Mouse (Mus musculus): Measurements from ENCODE around the gene Olfr763. TPM values are rescaled to one million over a fixed set of nuclear protein-coding genes. Genes with fewer than 3 reads are reported as not detected.
"Not testable (repeated sequence)": the region's sequence is repeated elsewhere in the genome, so short reads cannot be mapped to it uniquely, and the experiment has no call there.

Olfr763 gene
- polyA plus RNA-seq, 1 experiment from 2014 or later: not detected

- Histone ChIP-seq H3K4me2 (no peak overlapping the region), H3K9me3 (replicated peaks) (no peaks in the 10 kb centered on the region), H3K4me1 (replicated peaks) (no peaks in the 10 kb centered on the region), H3K27ac (no peak overlapping the region), H3K9ac (no peak overlapping the region), H3K4me3 (no peak overlapping the region), H3K36me3 (no peaks in the 10 kb centered on the region), H3K27me3 (no peaks in the 10 kb centered on the region)
- no peak; the same call in 1 of the 2 replicates for ATAC-seq (replicated peaks; ENCODE audit: insufficient number of reproducible peaks, insufficient read depth, low FRiP score, low read depth)
Observed at GRCm38 (mm10) chr10:128990994-128991393, 19.6 kb upstream of the Olfr763 start.

- no peak overlapping the region for H3K27ac ChIP-seq
- H3K27me3 ChIP-seq: no peaks in the 10 kb centered on the region
- H3K4me3 ChIP-seq: no peak overlapping the region
- WGBS: 94% methylated on average over 1 of the region's 1 CpGs
- no peak overlapping the region for H3K4me2 ChIP-seq
- H3K9me3 ChIP-seq (replicated peaks): no peaks in the 10 kb centered on the region
- no peaks in the 10 kb centered on the region for H3K4me1 ChIP-seq (replicated peaks)
- H3K9ac ChIP-seq: no peak overlapping the region
- ATAC-seq (replicated peaks; ENCODE audit: insufficient number of reproducible peaks, insufficient read depth, low FRiP score, low read depth): 0 out of 2 replicates have a peak, but pooled peaks have one; percentile 10
- no peaks in the 10 kb centered on the region for H3K36me3 ChIP-seq
Observed at GRCm38 (mm10) chr10:128995796-128996195, 14.8 kb upstream of the Olfr763 start.

- no peak overlapping the region for H3K27ac ChIP-seq
- H3K27me3 ChIP-seq: no peaks in the 10 kb centered on the region
- no peak overlapping the region for H3K4me2 ChIP-seq
- ATAC-seq (replicated peaks; ENCODE audit: insufficient number of reproducible peaks, insufficient read depth, low FRiP score, low read depth): no peak
- no peak overlapping the region for H3K9ac ChIP-seq
- WGBS: 67% methylated on average over 4 of the region's 4 CpGs
- H3K36me3 ChIP-seq: no peaks in the 10 kb centered on the region
- no peaks in the 10 kb centered on the region for H3K9me3 ChIP-seq (replicated peaks)
- H3K4me1 ChIP-seq (replicated peaks): no peaks in the 10 kb centered on the region
- no peak overlapping the region for H3K4me3 ChIP-seq
Observed at GRCm38 (mm10) chr10:128996523-128997040, 14.0 kb upstream of the Olfr763 start.

- H3K36me3 ChIP-seq: no peaks in the 10 kb centered on the region
- H3K9ac ChIP-seq: no peak overlapping the region
- no peak for ATAC-seq (replicated peaks; ENCODE audit: insufficient number of reproducible peaks, insufficient read depth, low FRiP score, low read depth)
- 72% methylated on average over 14 of the region's 14 CpGs for WGBS
- no peaks in the 10 kb centered on the region for H3K27me3 ChIP-seq
- no peak overlapping the region for H3K27ac ChIP-seq
- H3K4me1 ChIP-seq (replicated peaks): no peaks in the 10 kb centered on the region
- no peak overlapping the region for H3K4me2 ChIP-seq
- H3K4me3 ChIP-seq: no peak overlapping the region
- no peaks in the 10 kb centered on the region for H3K9me3 ChIP-seq (replicated peaks)
Observed at GRCm38 (mm10) chr10:129004032-129004920, 6.3 kb upstream of the Olfr763 start.

- ATAC-seq (replicated peaks; ENCODE audit: insufficient number of reproducible peaks, insufficient read depth, low FRiP score, low read depth); H3K9me3 ChIP-seq (replicated peaks); H3K27me3 ChIP-seq; H3K4me2 ChIP-seq; H3K36me3 ChIP-seq; H3K4me1 ChIP-seq (replicated peaks); H3K4me3 ChIP-seq; H3K27ac ChIP-seq; H3K9ac ChIP-seq: not testable (repeated sequence)
- 56% methylated on average over 2 of the region's 5 CpGs for WGBS
Observed at GRCm38 (mm10) chr10:129011511-129011910, 920 bp downstream of the Olfr763 start.

- H3K4me3 ChIP-seq: no peak overlapping the region
- H3K9me3 ChIP-seq (replicated peaks): no peaks in the 10 kb centered on the region
- no peak for ATAC-seq (replicated peaks; ENCODE audit: insufficient number of reproducible peaks, insufficient read depth, low FRiP score, low read depth)
- H3K27ac ChIP-seq: no peak overlapping the region
- H3K27me3 ChIP-seq: no peaks in the 10 kb centered on the region
- H3K4me1 ChIP-seq (replicated peaks): no peaks in the 10 kb centered on the region
- H3K4me2 ChIP-seq: no peak overlapping the region
- no peak overlapping the region for H3K9ac ChIP-seq
- no peaks in the 10 kb centered on the region for H3K36me3 ChIP-seq
Observed at GRCm38 (mm10) chr10:129014477-129014876, 3.9 kb downstream of the Olfr763 start.

GRCm38 (mm10) chr10:129023319-129023718 lies 12.7 kb downstream of the Olfr763 start:
- Histone ChIP-seq H3K4me1 (replicated peaks) (no peaks in the 10 kb centered on the region), H3K9me3 (replicated peaks) (no peaks in the 10 kb centered on the region), H3K27me3 (no peaks in the 10 kb centered on the region), H3K4me3 (no peak overlapping the region), H3K4me2 (no peak overlapping the region), H3K27ac (no peak overlapping the region), H3K9ac (no peak overlapping the region), H3K36me3 (no peaks in the 10 kb centered on the region)
- ATAC-seq (replicated peaks; ENCODE audit: insufficient number of reproducible peaks, insufficient read depth, low FRiP score, low read depth): no peak

GRCm38 (mm10) chr10:129026018-129026662 lies 15.5 kb downstream of the Olfr763 start:
- WGBS: 61% methylated on average over 3 of the region's 3 CpGs
- no peak for ATAC-seq (replicated peaks; ENCODE audit: insufficient number of reproducible peaks, insufficient read depth, low FRiP score, low read depth)
- no peaks in the 10 kb centered on the region for H3K36me3 ChIP-seq
- no peaks in the 10 kb centered on the region for H3K9me3 ChIP-seq (replicated peaks)
- H3K27me3 ChIP-seq: no peaks in the 10 kb centered on the region
- no peak overlapping the region for H3K4me3 ChIP-seq
- H3K4me2 ChIP-seq: no peak overlapping the region
- no peaks in the 10 kb centered on the region for H3K4me1 ChIP-seq (replicated peaks)
- H3K9ac ChIP-seq: no peak overlapping the region
- no peak overlapping the region for H3K27ac ChIP-seq

- Histone ChIP-seq H3K4me1 (replicated peaks) (no peaks in the 10 kb centered on the region), H3K27me3 (no peaks in the 10 kb centered on the region), H3K27ac (no peak overlapping the region), H3K4me2 (no peak overlapping the region), H3K36me3 (no peaks in the 10 kb centered on the region), H3K9me3 (replicated peaks) (no peaks in the 10 kb centered on the region), H3K9ac (no peak overlapping the region), H3K4me3 (no peak overlapping the region)
- 69% methylated on average over 2 of the region's 2 CpGs for WGBS
- ATAC-seq (replicated peaks; ENCODE audit: insufficient number of reproducible peaks, insufficient read depth, low FRiP score, low read depth): no peak
Observed at GRCm38 (mm10) chr10:129028343-129028742, 17.8 kb downstream of the Olfr763 start.

- H3K4me1 ChIP-seq (replicated peaks): no peaks in the 10 kb centered on the region
- H3K4me2 ChIP-seq: no peak within 1 kb of the TSS
- H3K9ac ChIP-seq: no peak within 1 kb of the TSS
- ATAC-seq (replicated peaks; ENCODE audit: insufficient number of reproducible peaks, insufficient read depth, low FRiP score, low read depth): no peak
- WGBS: 71% methylated on average over 3 of the region's 3 CpGs
- no peaks in the 10 kb centered on the region for H3K27me3 ChIP-seq
- no peak within 1 kb of the TSS for H3K27ac ChIP-seq
- no peaks in the 10 kb centered on the region for H3K36me3 ChIP-seq
- no peaks in the 10 kb centered on the region for H3K9me3 ChIP-seq (replicated peaks)
- H3K4me3 ChIP-seq: no peak within 1 kb of the TSS
Observed at GRCm38 (mm10) chr10:129039796-129040195, 29.2 kb downstream of the Olfr763 start, which contains the start of gene Olfr764-ps1. Olfr764-ps1 (minus strand) TSS chr10:129039896.

GRCm38 (mm10) chr10:129049898-129050297 lies 39.3 kb downstream of the Olfr763 start, which contains the start of gene Olfr765:
Olfr765 (minus strand) TSS chr10:129049998.
- H3K27ac ChIP-seq; H3K4me2 ChIP-seq; ATAC-seq (replicated peaks; ENCODE audit: insufficient number of reproducible peaks, insufficient read depth, low FRiP score, low read depth); H3K4me3 ChIP-seq; H3K9ac ChIP-seq; H3K4me1 ChIP-seq (replicated peaks); H3K9me3 ChIP-seq (replicated peaks); H3K36me3 ChIP-seq; H3K27me3 ChIP-seq: not testable (repeated sequence)
